Mouse (Mus musculus): ENCODE data around the gene Ankmy1.

Ankmy1 gene

DNA sequence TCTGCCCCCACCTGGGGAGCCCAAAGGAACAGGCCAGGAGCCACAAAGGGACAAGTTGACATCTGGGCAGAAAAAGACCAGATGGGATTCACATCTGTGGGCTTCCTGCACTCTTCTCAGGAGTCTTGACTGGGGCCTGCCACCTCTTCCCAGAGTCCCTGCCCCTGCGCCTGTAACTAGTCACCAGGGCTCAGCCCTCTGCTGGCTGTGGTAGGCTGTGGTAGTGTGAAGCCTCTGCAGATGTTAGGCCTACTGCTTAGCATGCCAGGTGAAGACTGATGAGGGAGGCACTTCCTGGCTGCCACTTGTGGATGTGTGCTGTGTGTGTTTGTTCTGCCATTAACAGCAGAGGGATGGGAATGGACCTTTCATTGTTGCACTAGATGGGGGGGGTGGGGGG, 9.6 kb upstream of the Ankmy1 start:
- in situ Hi-C loops (cut with MboI, MseI): loop anchor here (25.0 kb wide), 1 partner anchor 1500 kb away; the partner anchor contains the start of gene Hes6

DNA sequence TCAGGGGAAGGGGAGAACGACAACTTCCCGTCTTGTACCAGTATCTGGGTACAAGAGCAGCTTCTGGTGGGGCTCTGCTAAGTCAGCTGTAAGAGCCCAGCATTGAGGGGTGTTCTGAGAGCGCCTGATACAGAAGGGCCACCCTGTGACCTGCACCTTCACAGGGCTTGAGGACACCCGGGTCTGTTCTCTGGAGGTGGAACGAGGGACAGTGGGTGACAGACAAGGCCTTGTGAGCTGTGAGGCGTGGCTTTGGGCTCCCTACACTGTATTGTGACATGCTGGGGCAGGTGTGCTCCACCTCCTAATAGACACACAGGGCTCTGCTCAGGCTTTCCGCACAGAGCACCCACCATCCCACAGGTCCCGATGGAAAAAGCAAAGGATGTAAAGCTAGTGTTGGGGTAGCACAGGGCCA, 9.0 kb upstream of the Ankmy1 start:
- in situ Hi-C loops (cut with MboI, MseI): loop anchor here (25.0 kb wide), 1 partner anchor 1499 kb away; the partner anchor contains the start of gene Hes6

- in situ Hi-C loops (cut with MboI, MseI): loop anchor here (25.0 kb wide), 1 partner anchor 1499 kb away; the partner anchor contains the start of gene Hes6
Observed at GRCm38 (mm10) chr1:92910925-92911720, 8.4 kb upstream of the Ankmy1 start.

- in situ Hi-C loops (cut with MboI, MseI): loop anchor here (25.0 kb wide), 1 partner anchor 1498 kb away; the partner anchor contains the start of gene Hes6
Observed at GRCm38 (mm10) chr1:92910239-92910885, 7.7 kb upstream of the Ankmy1 start, which contains the start of gene Rnpepl1. TSS of gene Rnpepl1 (plus strand) at chr1:92910783.

DNA sequence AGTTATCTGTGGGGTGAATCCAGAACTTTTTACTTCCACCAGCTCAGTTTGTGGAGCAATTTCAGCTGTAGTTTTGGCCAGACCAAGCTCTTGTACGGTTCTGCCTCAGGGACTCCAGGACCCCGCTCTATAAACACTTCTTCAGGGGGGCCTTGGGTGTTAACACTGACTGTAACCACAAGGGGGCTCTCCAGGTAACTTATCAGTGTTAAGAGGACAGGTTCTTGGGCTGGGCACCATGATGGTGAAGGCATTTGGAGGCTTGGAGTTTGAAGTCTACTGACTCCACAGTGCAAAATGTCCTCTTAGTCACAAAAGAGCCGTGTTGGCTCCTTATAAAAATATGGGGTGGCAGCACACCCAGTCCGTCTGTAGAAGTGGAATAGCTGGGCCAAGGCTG, 6.4 kb upstream of the Ankmy1 start:
- in situ Hi-C loops (cut with MboI, MseI): loop anchor here (25.0 kb wide), 1 partner anchor 1497 kb away; the partner anchor contains the start of gene Hes6

DNA sequence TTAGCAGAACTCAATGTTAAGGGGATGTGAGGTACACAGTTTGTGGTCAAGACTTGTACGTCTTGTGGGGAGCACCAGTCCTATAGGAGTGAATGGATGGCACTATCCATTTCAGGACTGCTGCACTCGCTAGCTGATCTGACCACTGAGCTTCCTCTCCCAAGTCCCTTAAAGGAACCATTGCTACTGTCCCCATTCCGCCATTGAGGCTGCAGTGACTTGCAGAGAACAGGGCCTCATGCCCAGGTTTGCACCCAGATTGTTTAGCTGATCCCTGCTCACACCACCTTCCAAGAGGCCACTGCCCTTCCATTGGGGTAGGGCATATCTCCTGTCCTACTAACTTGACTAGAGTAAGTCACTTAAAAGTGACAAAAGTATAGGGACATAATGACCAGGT, 6.0 kb upstream of the Ankmy1 start:
- in situ Hi-C loops (cut with MboI, MseI): loop anchor here (25.0 kb wide), 1 partner anchor 1496 kb away; the partner anchor contains the start of gene Hes6

GRCm38 (mm10) chr1:92907632-92908360, 5.1 kb upstream of the Ankmy1 start:
- in situ Hi-C loops (cut with MboI, MseI): loop anchor here (25.0 kb wide), 1 partner anchor 1495 kb away; the partner anchor contains the start of gene Hes6

GRCm38 (mm10) chr1:92906779-92907631, 4.3 kb upstream of the Ankmy1 start, which contains the start of gene Dusp28:
TSS of gene Dusp28 (plus strand) at chr1:92906981.
- in situ Hi-C loops (cut with MboI, MseI): loop anchor here (25.0 kb wide), 1 partner anchor 1495 kb away; the partner anchor contains the start of gene Hes6

DNA sequence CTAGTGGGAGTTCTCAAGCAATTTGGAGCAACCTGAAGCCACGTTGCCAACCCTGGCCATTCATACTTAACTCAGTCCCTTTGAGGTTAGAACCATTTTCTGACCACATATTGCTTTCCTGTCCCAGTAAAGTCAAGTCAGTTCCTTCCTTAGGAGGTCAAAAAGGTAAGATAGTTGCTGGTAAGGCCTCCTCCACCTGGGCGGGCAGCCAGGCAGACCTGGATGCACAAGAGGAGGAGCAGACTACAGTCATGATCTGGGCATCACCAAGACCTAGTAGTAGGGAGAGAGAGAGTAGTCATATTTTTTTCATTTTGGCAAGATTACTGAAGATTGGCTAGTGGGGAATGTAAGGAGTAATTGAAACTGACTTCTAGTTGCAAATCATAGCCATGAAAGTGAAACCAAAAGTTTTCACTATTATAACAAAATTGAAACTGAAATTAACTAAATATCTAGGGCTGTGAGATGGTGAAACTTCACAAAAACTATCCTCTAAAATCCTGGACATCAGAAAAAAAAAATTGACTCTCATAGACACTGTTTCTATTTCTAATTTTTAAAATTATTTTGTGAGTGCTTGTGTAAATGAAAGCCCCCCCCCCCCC, 3.1 kb upstream of the Ankmy1 start:
- in situ Hi-C loops (cut with MboI, MseI): loop anchor here (25.0 kb wide), 1 partner anchor 1494 kb away; the partner anchor contains the start of gene Hes6

DNA sequence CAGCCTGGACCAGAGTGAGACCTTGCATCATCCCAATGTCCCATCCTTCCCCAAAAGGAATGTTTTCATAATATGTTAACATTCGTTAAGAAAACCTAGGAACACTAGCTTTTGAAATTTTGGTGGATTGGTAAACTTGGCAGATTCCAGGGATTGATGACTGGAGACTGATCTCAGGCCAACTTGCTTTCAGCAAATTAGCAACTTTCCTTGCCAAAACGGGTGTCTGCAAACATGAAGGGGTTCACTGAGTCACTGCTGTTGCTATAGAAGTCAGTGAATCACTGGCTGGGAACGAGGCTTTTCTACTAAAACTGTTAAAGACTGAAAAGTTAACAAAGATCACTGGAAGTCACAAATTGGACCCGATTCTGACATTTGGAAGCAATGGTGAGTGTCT, 921 bp upstream of the Ankmy1 start:
- in situ Hi-C loops (cut with MboI, MseI): loop anchor here (25.0 kb wide), 1 partner anchor 1491 kb away; the partner anchor contains the start of gene Hes6

- in situ Hi-C loops (cut with MboI, MseI): loop anchor here (5.0 kb wide), 1 partner anchor 68 kb away; no protein-coding TSS in a partner anchor
Observed at GRCm38 (mm10) chr1:92895089-92895488, 7.6 kb downstream of the Ankmy1 start.

DNA sequence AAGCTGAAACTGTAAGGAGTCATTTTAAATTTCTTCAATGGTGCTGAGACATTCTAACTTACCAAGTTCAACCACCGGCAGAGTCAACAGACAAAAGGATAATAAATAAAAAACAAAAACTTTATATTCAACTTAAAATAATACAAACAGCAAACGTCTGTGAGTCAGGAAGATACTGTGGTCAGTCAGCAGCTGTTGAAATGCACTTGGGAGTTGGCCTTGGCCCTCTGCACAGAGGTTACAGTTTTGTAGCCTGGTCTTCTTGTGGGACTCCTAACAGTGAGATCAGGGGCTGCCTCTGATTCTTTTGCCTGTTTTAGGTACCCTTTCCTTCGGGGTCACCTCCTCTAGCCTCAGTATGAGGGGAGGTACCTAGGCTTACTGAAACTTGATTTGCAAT, 8.8 kb downstream of the Ankmy1 start:
- in situ Hi-C loops (cut with MboI, MseI): no loop called here

GRCm38 (mm10) chr1:92892791-92893190, 9.9 kb downstream of the Ankmy1 start:
- in situ Hi-C loops (cut with MboI, MseI): no loop called here

DNA sequence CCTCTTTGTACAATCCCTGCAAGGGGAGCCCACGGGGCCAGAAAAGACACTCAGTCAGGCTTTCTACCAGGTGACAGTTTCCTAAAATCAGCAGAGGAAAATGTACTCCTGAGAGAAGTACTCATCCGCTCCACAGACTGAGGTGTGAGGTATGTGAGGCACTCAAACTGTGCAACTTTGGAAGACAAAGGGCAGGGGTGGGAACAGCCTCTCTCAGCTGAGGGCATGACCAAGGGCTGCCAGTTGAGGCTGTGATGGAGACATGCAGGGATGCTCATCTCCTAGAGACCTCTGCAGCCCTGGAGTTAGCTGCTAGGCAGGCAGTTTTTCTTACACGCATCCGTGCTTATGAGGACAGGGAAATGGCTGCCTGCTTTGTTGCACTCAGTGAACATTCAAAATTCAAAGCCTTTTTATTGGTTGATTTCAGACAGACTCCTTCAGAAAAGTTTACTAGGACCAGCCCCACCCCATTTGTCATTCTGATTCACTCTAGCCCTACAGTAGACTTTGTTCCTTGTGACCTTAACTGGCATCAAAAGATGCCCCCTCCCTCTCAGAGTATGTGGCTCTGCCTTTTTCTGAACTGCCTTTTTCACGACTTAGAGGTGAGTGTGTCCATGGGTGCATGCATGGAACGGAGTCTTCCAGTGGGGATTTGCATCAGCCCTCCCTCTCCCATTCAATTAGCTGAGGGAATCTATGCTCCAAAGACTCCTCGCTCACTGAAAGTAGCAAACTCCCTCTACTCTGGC, 13.6 kb downstream of the Ankmy1 start:
- in situ Hi-C loops (cut with MboI, MseI): no loop called here

- in situ Hi-C loops (cut with MboI, MseI): no loop called here
Observed at GRCm38 (mm10) chr1:92881982-92882381, 20.7 kb downstream of the Ankmy1 start.

DNA sequence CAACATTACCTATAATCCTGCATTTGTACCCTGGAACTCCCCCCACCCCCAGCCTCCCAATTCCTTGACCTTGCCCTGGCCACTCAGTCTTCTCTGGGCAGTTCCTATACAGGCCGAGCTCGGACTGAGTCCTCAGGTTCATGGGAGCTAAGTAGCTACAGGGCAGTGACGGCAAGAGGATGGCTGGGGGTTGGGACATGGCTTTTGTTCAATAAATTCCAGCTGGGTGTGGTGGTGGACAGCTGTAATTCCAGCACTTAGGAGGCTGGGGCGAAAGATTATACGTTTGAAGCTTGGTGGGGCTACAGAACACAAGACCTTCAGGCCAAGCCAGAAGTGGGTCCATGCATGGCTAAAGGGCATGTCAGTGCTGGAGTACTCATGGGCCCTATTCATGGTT, 22.6 kb downstream of the Ankmy1 start:
- in situ Hi-C loops (cut with MboI, MseI): no loop called here

GRCm38 (mm10) chr1:92879266-92879665, 23.4 kb downstream of the Ankmy1 start:
- in situ Hi-C loops (cut with MboI, MseI): no loop called here

DNA sequence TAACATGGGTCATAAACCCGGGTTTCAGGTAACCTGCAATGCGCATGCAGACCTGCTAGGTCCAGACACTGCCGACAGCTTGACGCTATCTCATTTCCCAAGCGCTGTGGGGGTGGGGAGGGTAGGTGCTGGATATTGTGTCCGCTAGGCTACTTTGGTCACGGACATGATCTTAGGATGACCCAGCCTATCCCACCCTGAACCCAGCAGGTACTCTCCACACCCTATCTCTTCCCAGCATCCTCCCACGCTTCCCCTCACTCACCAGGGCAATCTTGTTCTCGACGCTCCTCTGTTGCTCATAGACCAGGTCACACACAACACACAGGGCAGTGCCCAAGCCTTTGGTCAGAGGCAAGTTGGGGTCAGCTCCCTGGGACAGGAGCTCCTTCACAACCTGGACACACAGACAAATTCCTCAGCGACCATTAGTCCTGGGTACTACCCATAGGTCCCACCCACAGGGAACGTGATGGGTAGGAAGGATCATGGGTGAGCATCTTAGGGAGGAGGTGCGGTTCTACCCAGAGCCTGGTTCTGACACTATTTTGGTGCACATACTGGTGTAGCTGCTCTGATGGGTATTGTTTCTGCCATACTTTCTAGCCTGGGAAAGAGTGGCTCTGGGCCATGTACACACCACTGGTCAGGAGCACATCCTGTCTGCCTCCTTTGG, 24.5 kb downstream of the Ankmy1 start:
- in situ Hi-C loops (cut with MboI, MseI): no loop called here
